Mouse (Mus musculus) liver, embryonic 12.5 days (tissue): Measurements from ENCODE around the gene Focad. TPM values are rescaled to one million over a fixed set of nuclear protein-coding genes. Genes with fewer than 3 reads are reported as not detected.
A peak's percentile ranks its signal among the peaks of the same experiment; 100 is the strongest.

Experiments
- ATAC-seq: fragments of 200-750 bp; cut with Nextera tagmentation; 2 replicates; pipeline ENCODE4 v1.8.0; 2017; ENCODE audit warnings: moderate number of reproducible peaks, mild to moderate bottlenecking, moderate library complexity
- H3K27ac ChIP-seq: fragments of 300-500 bp; sonication (generic); 2 replicates; pipeline ENCODE4 v1.5.1; 2016; ENCODE audit warnings: mild to moderate bottlenecking
- H3K27me3 ChIP-seq: fragments of 300-500 bp; sonication (generic); replicated peaks from 2 replicates; pipeline ENCODE4 v1.6.1; 2016; ENCODE audit warnings: mild to moderate bottlenecking, moderate library complexity
- H3K36me3 ChIP-seq: fragments of 300-500 bp; sonication (generic); 2 replicates; pipeline ENCODE4 v1.6.1; 2016; ENCODE audit warnings: mild to moderate bottlenecking, moderate library complexity
- H3K4me1 ChIP-seq: fragments of 300-500 bp; sonication (generic); 2 replicates; pipeline ENCODE4 v1.6.1; 2016
- H3K4me2 ChIP-seq: fragments of 300-500 bp; sonication (generic); 2 replicates; pipeline ENCODE4 v1.6.1; 2016; ENCODE audit warnings: mild to moderate bottlenecking, moderate library complexity
- H3K4me3 ChIP-seq: fragments of 300-500 bp; sonication (generic); 2 replicates; pipeline ENCODE4 v1.5.1; 2016; ENCODE audit warnings: mild to moderate bottlenecking, moderate library complexity
- H3K9ac ChIP-seq: fragments of 300-500 bp; sonication (generic); 2 replicates; pipeline ENCODE4 v1.6.1; 2016; ENCODE audit warnings: mild to moderate bottlenecking, moderate library complexity
- H3K9me3 ChIP-seq: fragments of 300-500 bp; sonication (generic); replicated peaks from 2 replicates; pipeline ENCODE4 v1.6.1; 2016; ENCODE audit warnings: mild to moderate bottlenecking, moderate library complexity
- WGBS: fragments of 180-500 bp; shearing (Covaris S2); methylation state at CpG from one replicate; pipeline ENCODE4 v1.1.7; 2016; ENCODE audit not compliant: insufficient replicate concordance; 5-methylcytosine and 5-hydroxymethylcytosine counted together
- microRNA counts: library from miRNA; unstranded; fragments of <30 nt; microRNA quantifications from one replicate; lab custom pipeline; 2017
- microRNA-seq: library from miRNA; unstranded; fragments of <30 nt; microRNA quantifications from one replicate; pipeline ENCODE4, GENCODE M21; 2017
- polyA plus RNA-seq: library from polyadenylated mRNA; unstranded; fragments of >200 nt; fragmentation: Nextera tagmentation; extraction: Ambion mirVana; gene quantifications from 2 replicates; pipeline ENCODE4 v1.2.1, GENCODE M21; 2016

Gene Focad
- polyA plus RNA-seq, 1 experiment from 2014 or later, result 13.5 TPM

- no peak overlapping the region for H3K27ac ChIP-seq
- H3K4me3 ChIP-seq, result no peak overlapping the region
- 65% methylated on average over 1 of the region's 1 CpGs for WGBS
- no peak overlapping the region for H3K4me2 ChIP-seq
- no peaks in the 10 kb centered on the region for H3K4me1 ChIP-seq
- H3K9ac ChIP-seq, result no peak overlapping the region
- no peaks in the 10 kb centered on the region for H3K9me3 ChIP-seq
- H3K27me3 ChIP-seq, result no peaks in the 10 kb centered on the region
- ATAC-seq, result no peak
- H3K36me3 ChIP-seq, result no peaks in the 10 kb centered on the region
Observed at GRCm38 (mm10) chr4:88450087-88450765, 355.8 kb downstream of the Focad start.

- Histone ChIP-seq H3K4me1 (no peaks in the 10 kb centered on the region), H3K4me2 (no peak overlapping the region), H3K36me3 (no peaks in the 10 kb centered on the region), H3K27me3 (no peaks in the 10 kb centered on the region), H3K27ac (no peak overlapping the region), H3K9me3 (no peaks in the 10 kb centered on the region), H3K9ac (no peak overlapping the region), H3K4me3 (no peak overlapping the region)
- ATAC-seq, result no peak
- WGBS, result 62% methylated on average over 1 of the region's 1 CpGs
Observed at GRCm38 (mm10) chr4:88458093-88458492, 363.7 kb downstream of the Focad start.

- no peak for ATAC-seq
- Histone ChIP-seq H3K9me3 (no peaks in the 10 kb centered on the region), H3K27ac (no peak overlapping the region), H3K4me3 (no peak overlapping the region), H3K4me2 (no peak overlapping the region), H3K27me3 (no peaks in the 10 kb centered on the region), H3K4me1 (no peaks in the 10 kb centered on the region), H3K9ac (no peak overlapping the region), H3K36me3 (no peaks in the 10 kb centered on the region)
- WGBS, result 39% methylated on average over 2 of the region's 2 CpGs
Observed at GRCm38 (mm10) chr4:88458673-88459072, 364.2 kb downstream of the Focad start.

MicroRNAs encoded within 50 kb of the gene (microRNA counts, 519-probe panel; counts per million panel counts)
- microRNA mmu-miR-491 (lab: Ali Mortazavi, UCI), result 582 counts per million, percentile 70 among the panel's probes with 10 or more counts

Small RNA genes lying within 50 kb of the gene (microRNA-seq; reads per million reads assigned to microRNA genes)
- gene Mir491, result 4.6 reads per million, percentile 7 among the genes with 10 or more reads in this experiment

Other genes starting within 250 kb of the Focad start
- gene Mllt3, start 61.3 kb upstream of the Focad start, polyA plus RNA-seq, result 88.6 and 92.6 TPM in 2 replicates